Mouse (Mus musculus) embryonic stem cell, embryonic (primary cell): ENCODE measurements at regions not wholly inside any gene's neighbourhood (a gene's known extent, or its start where the extent isn't known, plus 50 kb on each side); places are given as distances from the start of the nearest gene placed in this dataset.

Experiments
- CTCF ChIA-PET, 4 experiments: fragments of 300-600 bp in 2 of 4; fragments of 350-600 bp in 2 of 4; sonication (Branson Sonifier 250); formaldehyde crosslinking; loops; one replicate each; lab custom pipeline; 2022; ENCODE audit warnings: inconsistent platforms in 2 of 4; lab: Charles Lee
- POLR2A ChIA-PET, 4 experiments: fragments of 300-600 bp in 2 of 4; fragments of 350-600 bp in 2 of 4; sonication (Branson Sonifier 250); formaldehyde crosslinking; loops; one replicate each; lab custom pipeline; 2022; ENCODE audit warnings: antibody characterized with exemption in 4 of 4, inconsistent platforms in 1 of 4; lab: Charles Lee

GRCm38 (mm10) chr11:52579764-52580377 lies 183.6 kb downstream of the 9530068E07Rik start:
- ChIA-PET POLR2A (interaction anchor here in 2 of 4 experiments (0.7 to 1.4 kb wide), 4 partner anchors 10 to 280 kb away, joined by 3 to 6 read pairs (median 4); no protein-coding TSS in a partner anchor), CTCF (interaction anchor here in 3 of 4 experiments (0.6 to 0.7 kb wide), 3 partner anchors 50 to 1850 kb away, joined by 3 to 5 read pairs (median 3); no protein-coding TSS in a partner anchor)

GRCm38 (mm10) chr11:52591596-52592180 lies 172.7 kb upstream of the Fstl4 start:
- POLR2A ChIA-PET: interaction anchor here in 2 of 4 experiments (0.5 to 1.5 kb wide), 2 partner anchors 10 to 11 kb away, joined by 6 to 11 read pairs; no protein-coding TSS in a partner anchor
- CTCF ChIA-PET: no interaction called here

GRCm38 (mm10) chr11:52594092-52594491 lies 170.3 kb upstream of the Fstl4 start:
- POLR2A ChIA-PET: no interaction called here
- CTCF ChIA-PET: interaction anchor here in 1 of 4 experiments (0.7 kb wide), 1 partner anchor 259 kb away, joined by 4 read pairs; no protein-coding TSS in a partner anchor

GRCm38 (mm10) chr11:52601196-52601595 lies 163.2 kb upstream of the Fstl4 start:
- ChIA-PET CTCF (no interaction called here), POLR2A (interaction anchor here in 1 of 4 experiments (0.6 kb wide), 1 partner anchor 66 kb away, joined by 4 read pairs; no protein-coding TSS in a partner anchor)

GRCm38 (mm10) chr11:52602061-52602561 lies 162.3 kb upstream of the Fstl4 start:
- CTCF ChIA-PET: no interaction called here
- POLR2A ChIA-PET: interaction anchor here in 1 of 4 experiments (0.7 kb wide), 1 partner anchor 11 kb away, joined by 11 read pairs; no protein-coding TSS in a partner anchor

- ChIA-PET POLR2A (interaction anchor here in 1 of 4 experiments (1.2 kb wide), 1 partner anchor 23 kb away, joined by 4 read pairs; no protein-coding TSS in a partner anchor), CTCF (interaction anchor here in 1 of 4 experiments (2.0 kb wide), 1 partner anchor 27 kb away, joined by 5 read pairs; no protein-coding TSS in a partner anchor)
Measured at GRCm38 (mm10) chr11:52602796-52603195, 161.6 kb upstream of the Fstl4 start.

GRCm38 (mm10) chr11:52610681-52611165 lies 153.7 kb upstream of the Fstl4 start:
- ChIA-PET POLR2A (interaction anchor here in 1 of 4 experiments (1.3 kb wide), 1 partner anchor 54 kb away, joined by 3 read pairs; no protein-coding TSS in a partner anchor), CTCF (no interaction called here)

GRCm38 (mm10) chr11:52615622-52616021 lies 148.8 kb upstream of the Fstl4 start:
- ChIA-PET CTCF (no interaction called here), POLR2A (no interaction called here)

GRCm38 (mm10) chr11:52618646-52619045 lies 145.8 kb upstream of the Fstl4 start:
- ChIA-PET CTCF (interaction anchor here in 3 of 4 experiments (1.8 to 3.4 kb wide), 3 partner anchors 11 kb away, joined by 8 to 16 read pairs (median 10); no protein-coding TSS in a partner anchor), POLR2A (interaction anchor here in 1 of 4 experiments (1.3 kb wide), 1 partner anchor 25 kb away, joined by 3 read pairs; no protein-coding TSS in a partner anchor)

- CTCF ChIA-PET: interaction anchor here in 1 of 4 experiments (0.9 kb wide), 1 partner anchor 403 kb away, joined by 3 read pairs; no protein-coding TSS in a partner anchor
- POLR2A ChIA-PET: no interaction called here
Measured at GRCm38 (mm10) chr11:52622861-52623260, 141.6 kb upstream of the Fstl4 start.

GRCm38 (mm10) chr11:52628875-52629274 lies 135.6 kb upstream of the Fstl4 start:
- CTCF ChIA-PET: interaction anchor here (0.6 to 2.3 kb wide), 26 partner anchors 9 to 1334 kb away, joined by 3 to 21 read pairs (median 6); no protein-coding TSS in a partner anchor
- POLR2A ChIA-PET: interaction anchor here in 2 of 4 experiments (1.0 to 1.9 kb wide), 3 partner anchors 10 to 67 kb away, joined by 3 to 7 read pairs (median 3); no protein-coding TSS in a partner anchor

- ChIA-PET POLR2A (interaction anchor here in 3 of 4 experiments (0.7 to 1.9 kb wide), 7 partner anchors 8 to 438 kb away, joined by 3 to 7 read pairs (median 3); no protein-coding TSS in a partner anchor), CTCF (interaction anchor here (0.5 to 2.3 kb wide), 60 partner anchors 9 to 762 kb away, joined by 3 to 21 read pairs (median 4); no protein-coding TSS in a partner anchor)
Measured at GRCm38 (mm10) chr11:52629776-52630175, 134.7 kb upstream of the Fstl4 start.

GRCm38 (mm10) chr11:52631579-52631978 lies 132.9 kb upstream of the Fstl4 start:
- POLR2A ChIA-PET: interaction anchor here in 1 of 4 experiments (0.6 kb wide), 2 partner anchors 119 to 169 kb away, joined by 3 to 4 read pairs; no protein-coding TSS in a partner anchor
- CTCF ChIA-PET: interaction anchor here (0.6 to 1.7 kb wide), 7 partner anchors 34 to 395 kb away, joined by 3 to 4 read pairs (median 3); no protein-coding TSS in a partner anchor

- POLR2A ChIA-PET: no interaction called here
- CTCF ChIA-PET: interaction anchor here (0.6 to 1.6 kb wide), 9 partner anchors 98 to 621 kb away, joined by 3 to 8 read pairs (median 3); no protein-coding TSS in a partner anchor
Measured at GRCm38 (mm10) chr11:52634189-52634588, 130.2 kb upstream of the Fstl4 start.

GRCm38 (mm10) chr11:52635716-52636389 lies 128.6 kb upstream of the Fstl4 start:
- POLR2A ChIA-PET: no interaction called here
- CTCF ChIA-PET: no interaction called here

GRCm38 (mm10) chr11:52638939-52639338 lies 125.5 kb upstream of the Fstl4 start:
- ChIA-PET POLR2A (interaction anchor here in 2 of 4 experiments (0.7 to 1.3 kb wide), 4 partner anchors 9 to 56 kb away, joined by 3 to 4 read pairs (median 3); no protein-coding TSS in a partner anchor), CTCF (interaction anchor here (0.5 to 1.7 kb wide), 12 partner anchors 9 to 105 kb away, joined by 3 to 21 read pairs (median 4); no protein-coding TSS in a partner anchor)

GRCm38 (mm10) chr11:52641725-52642338 lies 122.6 kb upstream of the Fstl4 start:
- CTCF ChIA-PET: interaction anchor here (0.6 to 2.3 kb wide), 4 partner anchors 12 to 613 kb away, joined by 3 to 12 read pairs (median 6); no protein-coding TSS in a partner anchor
- POLR2A ChIA-PET: interaction anchor here in 3 of 4 experiments (0.5 to 1.7 kb wide), 9 partner anchors 12 to 417 kb away, joined by 3 to 11 read pairs (median 4); no protein-coding TSS in a partner anchor
